Mouse (Mus musculus) liver, adult 2 months (tissue): ENCODE data around the gene Fat2. TPM values are rescaled to one million over a fixed set of nuclear protein-coding genes. Genes with fewer than 3 reads are reported as not detected.
A peak's percentile ranks its signal among the peaks of the same experiment; 100 is the strongest.

Source experiments
- DNase-seq: peaks from one replicate; pipeline ENCODE4 v3.0.0-alpha.2; 2011; ENCODE audit warnings: low read depth, low spot score; ENCODE audit errors: extremely low read depth
- H3K27ac ChIP-seq: fragments of 200-500 bp; replicated peaks from 2 replicates; pipeline ENCODE4 v1.5.1; 2012; ENCODE audit warnings: low read depth, mild to moderate bottlenecking, control low read depth, inconsistent platforms, low read length; ENCODE audit not compliant: insufficient read depth
- H3K27me3 ChIP-seq: fragments of 200-500 bp; 2 replicates; pipeline ENCODE4 v1.6.1; 2012; ENCODE audit warnings: mild to moderate bottlenecking, moderate library complexity, low read length, inconsistent platforms; ENCODE audit not compliant: control insufficient read depth, insufficient read depth
- H3K36me3 ChIP-seq: fragments of 200-500 bp; 2 replicates; pipeline ENCODE4 v1.6.1; 2012; ENCODE audit warnings: low read length, inconsistent platforms; ENCODE audit not compliant: control insufficient read depth, insufficient read depth
- H3K4me1 ChIP-seq: fragments of 200-500 bp; 2 replicates; pipeline ENCODE4 v1.6.1; 2011; ENCODE audit warnings: low read length; ENCODE audit not compliant: control insufficient read depth, insufficient read depth
- H3K4me3 ChIP-seq: fragments of 200-500 bp; 2 replicates; pipeline ENCODE4 v1.5.1; 2011; ENCODE audit warnings: low read depth, mild to moderate bottlenecking, control low read depth, low read length, moderate library complexity; ENCODE audit not compliant: insufficient read depth
- H3K79me2 ChIP-seq: fragments of 200-500 bp; 2 replicates; pipeline ENCODE4 v1.6.1; 2012; ENCODE audit warnings: inconsistent platforms, mild to moderate bottlenecking, low read length, moderate library complexity; ENCODE audit not compliant: control insufficient read depth, insufficient read depth
- H3K9ac ChIP-seq: fragments of 200-500 bp; 2 replicates; pipeline ENCODE4 v1.6.1; 2012; ENCODE audit warnings: low read depth, mild to moderate bottlenecking, control low read depth, inconsistent platforms, low read length
- CTCF ChIP-seq: fragments of 200-500 bp; IDR thresholded peaks from 2 replicates; pipeline ENCODE4 v1.5.1; 2011; ENCODE audit warnings: low read depth, low read length, control low read depth
- POLR2A ChIP-seq: fragments of 200-500 bp; IDR thresholded peaks from 2 replicates; pipeline ENCODE4 v1.6.1; 2011; ENCODE audit warnings: low read length, control low read depth; ENCODE audit not compliant: insufficient read depth; ENCODE audit errors: extremely low read depth
- WGBS: fragments of 180-500 bp; shearing (Covaris S2); methylation state at CpG from one replicate; pipeline ENCODE4 v1.1.7; 2018; 5-methylcytosine and 5-hydroxymethylcytosine counted together
- polyA plus RNA-seq: library from polyadenylated mRNA; depleted of rRNA; stranded (reverse); fragments of >200 nt; gene quantifications from 2 replicates; pipeline ENCODE4 v1.2.3, GENCODE M21; 2012
- total RNA-seq: library from RNA; depleted of rRNA; stranded (reverse); fragments of >200 nt; gene quantifications from 2 replicates; pipeline ENCODE4 v1.2.3, GENCODE M21; 2014

Gene Fat2
- total and polyA plus RNA-seq, 2 experiments, result not detected

DNA sequence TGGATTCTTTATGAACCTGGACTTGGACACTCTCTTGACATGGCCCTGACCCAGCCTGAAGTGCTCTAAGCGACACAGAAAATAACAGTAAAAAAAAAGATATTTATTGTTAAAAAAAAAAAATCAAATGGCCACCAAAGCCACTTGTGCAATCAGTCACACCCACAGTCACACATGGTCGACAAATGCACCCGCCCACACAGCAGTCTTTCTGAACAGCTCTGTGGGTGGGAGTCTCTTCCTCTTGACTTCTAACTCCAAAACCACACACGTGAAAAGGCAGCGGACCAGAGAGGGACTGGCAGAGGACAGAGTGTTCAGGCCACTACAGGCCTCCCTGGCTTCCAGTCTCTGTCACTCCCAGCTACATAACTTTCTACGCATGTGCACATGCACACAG, 85.8 kb downstream of the Fat2 start:
- no peak overlapping the region for H3K9ac ChIP-seq
- 69% methylated on average over 6 of the region's 6 CpGs for WGBS
- no peaks in the 10 kb centered on the region for H3K27me3 ChIP-seq
- TF ChIP-seq POLR2A, result no peak
- no peak for TF ChIP-seq CTCF
- H3K4me3 ChIP-seq, result no peak overlapping the region
- H3K27ac ChIP-seq, result no peak overlapping the region
- no peaks in the 10 kb centered on the region for H3K36me3 ChIP-seq
- DNase-seq, result no peak
- no peaks in the 10 kb centered on the region for H3K4me1 ChIP-seq
- H3K79me2 ChIP-seq, result no peaks in the 10 kb centered on the region

DNA sequence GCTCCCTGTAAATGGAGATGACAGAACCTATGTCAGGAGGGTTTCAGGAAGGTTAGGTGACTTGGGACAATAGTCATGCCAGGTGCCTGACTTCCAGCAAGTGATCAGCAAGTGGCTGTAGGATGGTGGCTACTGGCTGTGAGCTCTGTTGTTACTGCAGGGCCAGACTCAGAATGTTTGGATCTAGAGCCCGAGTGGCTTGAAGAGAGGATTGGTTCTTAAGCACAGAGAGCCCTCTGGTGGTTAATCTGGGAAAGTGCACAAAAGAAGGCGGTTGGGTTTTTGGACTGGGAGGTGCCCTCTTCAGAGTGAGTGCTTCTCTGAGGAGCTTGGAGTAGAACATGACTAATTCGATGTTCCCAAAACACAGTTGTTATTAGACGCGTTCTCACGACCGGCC, 95.8 kb downstream of the Fat2 start:
- TF ChIP-seq CTCF (peak; percentile 46), POLR2A (no peak)
- WGBS, result 40% methylated on average over 7 of the region's 7 CpGs
- DNase-seq, result peak; percentile 73
- Histone ChIP-seq H3K4me1 (no peaks in the 10 kb centered on the region), H3K27ac (no peak overlapping the region), H3K9ac (no peak overlapping the region), H3K79me2 (no peaks in the 10 kb centered on the region), H3K27me3 (no peaks in the 10 kb centered on the region), H3K4me3 (no peak overlapping the region), H3K36me3 (no peaks in the 10 kb centered on the region)

DNA sequence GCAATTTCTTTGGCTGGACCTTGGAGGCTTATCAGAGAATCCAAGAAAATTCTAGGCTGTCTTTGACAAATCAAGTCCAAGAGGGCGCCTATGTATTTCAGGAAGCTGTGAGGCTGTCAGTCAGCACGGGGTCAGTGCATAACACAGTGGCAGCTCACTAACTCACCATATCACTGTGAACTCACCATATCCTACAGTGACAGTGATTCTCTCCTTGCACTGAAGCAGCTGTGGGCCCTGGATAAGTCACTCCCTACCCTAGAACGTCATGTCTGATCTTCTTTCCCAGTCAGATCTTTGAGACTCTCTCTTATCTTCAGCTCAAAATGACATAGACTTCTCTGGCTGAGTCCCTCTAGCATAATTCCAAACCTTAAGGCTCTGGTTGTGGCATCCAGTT, 96.9 kb downstream of the Fat2 start:
- Histone ChIP-seq H3K79me2 (no peaks in the 10 kb centered on the region), H3K36me3 (no peaks in the 10 kb centered on the region), H3K27me3 (no peaks in the 10 kb centered on the region), H3K4me3 (no peak overlapping the region), H3K27ac (no peak overlapping the region), H3K9ac (no peak overlapping the region), H3K4me1 (no peaks in the 10 kb centered on the region)
- TF ChIP-seq CTCF (no peak), POLR2A (no peak)
- 67% methylated on average over 3 of the region's 3 CpGs for WGBS
- no peak for DNase-seq

DNA sequence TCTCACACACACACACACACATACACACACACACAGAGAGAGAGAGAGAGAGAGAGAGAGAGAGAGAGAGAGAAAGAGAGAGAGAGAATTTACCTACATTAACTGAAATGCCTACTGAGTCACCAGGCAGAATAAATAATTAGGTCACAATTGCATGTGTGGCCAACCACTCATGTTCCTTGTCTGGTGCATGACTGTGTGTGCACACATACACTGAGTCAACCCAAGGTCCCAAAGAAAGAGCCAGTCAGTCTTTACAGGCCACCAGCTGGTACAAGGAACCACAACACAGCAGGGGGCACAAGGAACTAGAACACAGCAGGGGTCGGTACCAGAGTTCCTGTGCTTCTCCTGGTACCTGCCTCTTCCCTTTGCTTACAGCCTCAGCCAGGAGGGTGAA, 99.5 kb downstream of the Fat2 start:
- no peak for DNase-seq
- no peak overlapping the region for H3K27ac ChIP-seq
- TF ChIP-seq POLR2A (no peak), CTCF (no peak)
- H3K4me1 ChIP-seq, result no peaks in the 10 kb centered on the region
- H3K9ac ChIP-seq, result no peak overlapping the region
- H3K79me2 ChIP-seq, result no peaks in the 10 kb centered on the region
- H3K36me3 ChIP-seq, result peaks cover 9% of the 10 kb centered on the region
- H3K27me3 ChIP-seq, result no peaks in the 10 kb centered on the region
- WGBS, result 63% methylated on average over 1 of the region's 1 CpGs
- H3K4me3 ChIP-seq, result no peak overlapping the region

DNA sequence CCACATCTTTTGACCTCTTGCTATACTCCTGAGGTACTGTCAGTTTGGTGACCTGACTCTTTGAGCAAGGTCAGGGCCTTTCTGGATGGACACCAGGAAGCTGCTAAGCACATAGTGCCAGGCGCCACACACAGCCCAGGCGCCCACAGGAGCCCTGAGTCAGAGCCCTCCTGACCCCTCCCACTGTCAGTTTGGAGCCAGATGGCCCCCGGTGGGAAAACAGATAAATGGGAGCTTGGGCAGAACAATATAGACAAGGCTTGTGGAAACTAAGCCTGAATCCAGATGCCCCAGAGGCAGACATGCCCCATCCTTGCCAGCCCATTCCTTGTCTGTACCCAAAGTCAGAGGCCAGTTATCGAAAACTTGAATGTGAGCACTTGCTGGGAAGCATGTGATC, 101.6 kb downstream of the Fat2 start:
- TF ChIP-seq CTCF, result no peak
- TF ChIP-seq POLR2A, result no peak
- Histone ChIP-seq H3K9ac (no peak overlapping the region), H3K27me3 (no peaks in the 10 kb centered on the region), H3K4me1 (no peaks in the 10 kb centered on the region), H3K27ac (no peak overlapping the region), H3K79me2 (no peaks in the 10 kb centered on the region), H3K4me3 (no peak overlapping the region), H3K36me3 (peaks cover 14% of the 10 kb centered on the region)
- no peak for DNase-seq
- 82% methylated on average over 4 of the region's 4 CpGs for WGBS

DNA sequence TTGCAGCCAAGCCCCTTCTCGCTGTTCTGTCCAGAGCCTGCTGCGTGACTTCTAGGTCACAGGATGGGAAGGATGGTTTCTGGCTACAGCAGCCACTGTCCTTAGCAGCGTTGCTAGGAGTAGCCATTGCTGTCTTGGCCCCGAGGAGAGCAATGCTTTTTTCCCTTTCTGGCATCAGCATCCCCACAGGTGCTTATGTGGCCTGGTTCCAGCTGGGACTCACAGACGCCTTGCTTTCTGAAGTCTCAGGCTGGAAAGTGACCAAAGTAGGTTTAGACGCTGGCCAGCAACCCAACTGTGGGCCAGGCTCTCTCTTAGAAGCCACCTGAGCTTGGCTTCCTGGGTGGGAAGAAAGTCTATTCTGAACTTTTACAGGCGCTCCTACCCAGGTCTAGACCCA, 102.1 kb downstream of the Fat2 start:
- Histone ChIP-seq H3K27ac (no peak overlapping the region), H3K4me3 (no peak overlapping the region), H3K9ac (no peak overlapping the region), H3K4me1 (no peaks in the 10 kb centered on the region), H3K36me3 (peaks cover 16% of the 10 kb centered on the region), H3K79me2 (no peaks in the 10 kb centered on the region), H3K27me3 (no peaks in the 10 kb centered on the region)
- no peak for TF ChIP-seq POLR2A
- no peak for TF ChIP-seq CTCF
- no peak for DNase-seq
- 92% methylated on average over 7 of the region's 7 CpGs for WGBS
